Mouse (Mus musculus) urinary bladder, postnatal 36 days (tissue): ENCODE results near the gene Pgm3.
A peak's percentile ranks its signal among the peaks of the same experiment; 100 is the strongest.

Source experiments
- DNase-seq, 2 experiments: peaks; one replicate each; pipeline ENCODE4 v3.0.0; 2022; ENCODE audit warnings: low spot score in 2 of 2, mixed read lengths in 1 of 2

The Pgm3 gene

GRCm38 (mm10) chr9:86570261-86570890 lies 1.3 kb downstream of the Pgm3 start:
- no peak for DNase-seq

GRCm38 (mm10) chr9:86569314-86569910 lies 2.2 kb downstream of the Pgm3 start:
- no peak for DNase-seq

GRCm38 (mm10) chr9:86560543-86560942 lies 11.1 kb downstream of the Pgm3 start:
- DNase-seq: no peak

- DNase-seq: no peak
Measured at GRCm38 (mm10) chr9:86554641-86555040, 17.0 kb downstream of the Pgm3 start.

GRCm38 (mm10) chr9:86553886-86554285 lies 17.8 kb downstream of the Pgm3 start:
- DNase-seq: no peak

- DNase-seq: no peak
Measured at GRCm38 (mm10) chr9:86550717-86551116, 20.9 kb downstream of the Pgm3 start.

- DNase-seq: no peak
Measured at GRCm38 (mm10) chr9:86549637-86550162, 21.9 kb downstream of the Pgm3 start.

GRCm38 (mm10) chr9:86544559-86544958 lies 27.1 kb downstream of the Pgm3 start:
- no peak for DNase-seq

- no peak for DNase-seq
Measured at GRCm38 (mm10) chr9:86543451-86543850, 28.2 kb downstream of the Pgm3 start.

GRCm38 (mm10) chr9:86534071-86534470 lies 37.6 kb downstream of the Pgm3 start:
- DNase-seq: no peak

GRCm38 (mm10) chr9:86525600-86525999 lies 46.0 kb downstream of the Pgm3 start:
- no peak for DNase-seq

GRCm38 (mm10) chr9:86522335-86522734 lies 49.3 kb downstream of the Pgm3 start:
- no peak for DNase-seq

GRCm38 (mm10) chr9:86514798-86515197 lies 56.8 kb downstream of the Pgm3 start:
- peak in 1 of 2 experiments; percentile 6 for DNase-seq

- no peak for DNase-seq
Measured at GRCm38 (mm10) chr9:86514390-86514789, 57.3 kb downstream of the Pgm3 start.

- no peak for DNase-seq
Measured at GRCm38 (mm10) chr9:86513733-86514132, 57.9 kb downstream of the Pgm3 start.

- DNase-seq: no peak
Measured at GRCm38 (mm10) chr9:86507437-86507836, 64.2 kb downstream of the Pgm3 start.
